Mouse (Mus musculus) forebrain, embryonic 11.5 days (tissue): Measurements from ENCODE around the gene Agxt2. TPM values are rescaled to one million over a fixed set of nuclear protein-coding genes. Genes with fewer than 3 reads are reported as not detected.

Experiments used
- ATAC-seq: fragments of 200-750 bp; cut with Nextera tagmentation; replicated peaks from 2 replicates; pipeline ENCODE4 v1.8.0; 2017; ENCODE audit warnings: moderate TSS enrichment; ENCODE audit not compliant: low FRiP score
- DNase-seq: peaks from one replicate; pipeline ENCODE4 v3.0.0-alpha.2; 2017; ENCODE audit warnings: low spot score
- H3K27ac ChIP-seq: fragments of 300-500 bp; sonication (generic); 2 replicates; pipeline ENCODE4 v1.5.1; 2014; ENCODE audit warnings: low read depth, low read length
- H3K27me3 ChIP-seq: fragments of 300-500 bp; sonication (generic); 2 replicates; pipeline ENCODE4 v1.6.1; 2014; ENCODE audit warnings: mild to moderate bottlenecking, low read length, mixed read lengths; ENCODE audit not compliant: control insufficient read depth, insufficient read depth
- H3K36me3 ChIP-seq: fragments of 300-500 bp; sonication (generic); 2 replicates; pipeline ENCODE4 v1.6.1; 2014; ENCODE audit warnings: mild to moderate bottlenecking, low read length, moderate library complexity, mixed read lengths; ENCODE audit not compliant: control insufficient read depth, insufficient read depth
- H3K4me1 ChIP-seq: fragments of 300-500 bp; sonication (generic); replicated peaks from 2 replicates; pipeline ENCODE4 v1.6.1; 2014; ENCODE audit warnings: low read length, mixed read lengths; ENCODE audit not compliant: control insufficient read depth, insufficient read depth
- H3K4me2 ChIP-seq: fragments of 300-500 bp; sonication (generic); 2 replicates; pipeline ENCODE4 v1.6.1; 2014; ENCODE audit warnings: low read depth, mild to moderate bottlenecking, low read length, moderate library complexity, mixed read lengths; ENCODE audit not compliant: severe bottlenecking
- H3K4me3 ChIP-seq: fragments of 300-500 bp; sonication (generic); 2 replicates; pipeline ENCODE4 v1.5.1; 2014; ENCODE audit warnings: low read depth, low read length
- H3K9ac ChIP-seq: fragments of 300-500 bp; sonication (generic); 2 replicates; pipeline ENCODE4 v1.6.1; 2014; ENCODE audit warnings: low read length
- H3K9me3 ChIP-seq: fragments of 300-500 bp; sonication (generic); 2 replicates; pipeline ENCODE4 v1.6.1; 2016; ENCODE audit warnings: low read length, mixed read lengths; ENCODE audit not compliant: control insufficient read depth
- WGBS: fragments of 180-500 bp; shearing (Covaris S2); extraction: QIAGEN DNeasy Blood & Tissue Kit; methylation state at CpG from one replicate; pipeline ENCODE4 v1.1.7; 2014; 5-methylcytosine and 5-hydroxymethylcytosine counted together
- polyA plus RNA-seq: library from polyadenylated mRNA; unstranded; fragments of >200 nt; fragmentation: Nextera tagmentation; extraction: Ambion mirVana; gene quantifications from 2 replicates; pipeline ENCODE4 v1.2.1, GENCODE M21; 2014

The Agxt2 gene
- polyA plus RNA-seq, 1 experiment from 2014 or later = not detected

DNA sequence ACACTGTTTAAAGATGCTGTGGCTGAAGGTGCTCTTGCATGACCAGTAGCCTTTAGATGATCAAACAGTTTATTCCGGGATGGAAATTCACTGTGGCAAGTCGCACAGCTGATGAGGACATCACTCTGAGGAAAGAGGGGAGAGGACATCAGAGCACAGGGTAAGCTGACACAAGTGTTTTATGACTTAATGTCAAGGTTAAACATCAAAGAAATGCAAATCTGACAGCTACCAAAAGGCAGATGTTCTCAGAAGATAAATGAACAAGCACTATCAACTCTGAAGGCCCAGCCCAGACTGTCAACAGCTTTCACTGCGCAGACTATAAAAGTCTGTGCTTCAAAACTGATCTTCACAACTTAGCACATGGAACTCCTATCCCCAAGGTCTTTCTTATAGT, 88.8 kb downstream of the Agxt2 start:
- no peaks in the 10 kb centered on the region for H3K27me3 ChIP-seq
- no peak overlapping the region for H3K9ac ChIP-seq
- ATAC-seq = no peak
- no peaks in the 10 kb centered on the region for H3K4me1 ChIP-seq
- no peak overlapping the region for H3K4me3 ChIP-seq
- H3K27ac ChIP-seq = no peak overlapping the region
- peaks cover 4% of the 10 kb centered on the region; the same call in 1 of the 2 replicates for H3K36me3 ChIP-seq
- 91% methylated on average over 3 of the region's 3 CpGs for WGBS
- DNase-seq = no peak
- no peak overlapping the region for H3K4me2 ChIP-seq
- H3K9me3 ChIP-seq = no peaks in the 10 kb centered on the region

Other genes starting within 250 kb of the Agxt2 start
- 0.24 and 0.43 TPM in 2 replicates for gene Prlr, start 181.3 kb upstream of the Agxt2 start, polyA plus RNA-seq
- gene Gm21973, start 33.2 kb upstream of the Agxt2 start, polyA plus RNA-seq = not detected in 2 replicates
- gene Dnajc21, start 112.0 kb downstream of the Agxt2 start, polyA plus RNA-seq = 17.3 and 18.3 TPM in 2 replicates
- 112 and 146 TPM in 2 replicates for gene Brix1, start 127.4 kb downstream of the Agxt2 start, polyA plus RNA-seq
- 35.1 and 37.4 TPM in 2 replicates for gene Rad1, start 127.5 kb downstream of the Agxt2 start, polyA plus RNA-seq
- gene Ttc23l, start 200.1 kb downstream of the Agxt2 start, polyA plus RNA-seq = not detected in 2 replicates